Mouse (Mus musculus): Measurements from ENCODE around the gene Dnaaf3. TPM values are rescaled to one million over a fixed set of nuclear protein-coding genes. Genes with fewer than 3 reads are reported as not detected.

The Dnaaf3 gene
- polyA plus RNA-seq, 1 experiment from 2014 or later = 1.2 TPM

DNA sequence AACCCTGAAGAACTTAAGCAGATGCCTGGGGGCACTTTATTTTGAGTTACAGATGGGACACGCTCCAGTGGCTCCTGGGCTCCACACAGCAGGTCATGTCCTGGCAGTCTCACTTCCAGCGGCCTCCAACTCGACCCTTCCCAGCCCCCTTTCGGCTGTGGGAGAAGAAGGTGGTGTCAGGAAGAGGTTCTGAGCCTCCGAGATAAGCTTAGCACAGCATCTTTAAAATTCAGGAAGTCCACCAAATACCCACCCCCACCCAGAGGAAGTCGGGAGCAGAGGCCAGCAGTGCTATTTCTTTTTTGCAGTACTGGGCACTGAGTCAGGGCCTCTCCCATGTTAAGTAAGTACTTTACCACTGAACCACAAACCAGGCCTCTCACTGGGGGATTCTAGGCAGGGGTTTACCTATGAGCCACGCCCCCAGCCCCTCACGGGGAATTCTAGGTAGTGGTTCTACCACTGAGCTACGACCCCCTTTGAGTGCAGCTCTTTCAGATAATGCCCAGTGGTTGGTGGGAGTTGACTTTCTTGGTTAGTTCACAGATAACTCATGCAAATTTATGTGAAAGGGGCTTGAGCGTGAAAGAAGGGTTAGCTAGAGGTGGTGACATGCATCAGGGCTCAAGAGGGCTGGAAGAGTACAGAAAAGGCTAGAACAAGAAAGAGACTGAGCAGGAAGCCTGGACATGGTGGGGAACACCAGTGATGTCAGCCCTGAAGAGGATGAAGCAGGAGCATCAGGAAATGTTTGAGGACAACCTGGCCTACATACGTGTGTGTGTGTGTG, 27.4 kb downstream of the Dnaaf3 start:
- Histone ChIP-seq H3K27ac (ENCODE audit: low read depth, low read length) (no peak overlapping the region), H3K9me3 (ENCODE audit: control insufficient read depth, low read length) (no peaks in the 10 kb centered on the region), H3K4me3 (ENCODE audit: low read depth, low read length) (no peak overlapping the region), H3K27me3 (ENCODE audit: control insufficient read depth, insufficient read depth, low read length) (no peaks in the 10 kb centered on the region), H3K9ac (ENCODE audit: low read depth, low read length) (no peak overlapping the region), H3K4me1 (replicated peaks; ENCODE audit: control insufficient read depth, insufficient read depth, low read length) (no peaks in the 10 kb centered on the region), H3K36me3 (ENCODE audit: control insufficient read depth, insufficient read depth, low read length) (no peaks in the 10 kb centered on the region), H3K4me2 (replicated peaks; ENCODE audit: low read depth, low read length) (no peak overlapping the region)
- no peak for DNase-seq (ENCODE audit: low spot score)
- no peak for ATAC-seq (ENCODE audit: low FRiP score)
- WGBS = 59% methylated on average over 11 of the region's 11 CpGs

DNA sequence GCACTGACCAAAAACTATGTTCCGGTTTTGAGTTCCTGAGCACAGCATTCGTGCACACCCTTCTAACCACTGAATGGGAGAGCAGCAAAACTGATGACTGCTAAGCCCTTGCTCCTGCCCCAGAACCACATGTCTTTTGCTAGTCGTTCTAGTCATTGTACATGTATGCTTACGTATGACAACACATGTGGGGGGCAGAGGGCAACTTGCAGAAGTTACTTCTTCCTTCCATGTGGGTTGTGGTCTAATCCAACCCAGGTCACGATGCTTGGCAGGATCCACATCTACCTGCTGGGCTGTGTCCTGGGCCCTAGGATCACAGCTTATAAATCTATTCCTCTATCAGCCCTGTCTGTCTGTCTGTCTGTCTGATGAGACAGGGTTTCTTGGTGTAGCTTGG, 28.4 kb downstream of the Dnaaf3 start:
- WGBS = 92% methylated on average over 5 of the region's 5 CpGs
- Histone ChIP-seq H3K36me3 (ENCODE audit: control insufficient read depth, insufficient read depth, low read length) (no peaks in the 10 kb centered on the region), H3K9me3 (ENCODE audit: control insufficient read depth, low read length) (no peaks in the 10 kb centered on the region), H3K4me2 (replicated peaks; ENCODE audit: low read depth, low read length) (no peak overlapping the region), H3K4me1 (replicated peaks; ENCODE audit: control insufficient read depth, insufficient read depth, low read length) (peaks cover 8% of the 10 kb centered on the region), H3K9ac (ENCODE audit: low read depth, low read length) (no peak overlapping the region), H3K27me3 (ENCODE audit: control insufficient read depth, insufficient read depth, low read length) (no peaks in the 10 kb centered on the region), H3K4me3 (ENCODE audit: low read depth, low read length) (no peak overlapping the region), H3K27ac (ENCODE audit: low read depth, low read length) (no peak overlapping the region)
- ATAC-seq (ENCODE audit: low FRiP score) (no peak), DNase-seq (ENCODE audit: low spot score) (no peak)

DNA sequence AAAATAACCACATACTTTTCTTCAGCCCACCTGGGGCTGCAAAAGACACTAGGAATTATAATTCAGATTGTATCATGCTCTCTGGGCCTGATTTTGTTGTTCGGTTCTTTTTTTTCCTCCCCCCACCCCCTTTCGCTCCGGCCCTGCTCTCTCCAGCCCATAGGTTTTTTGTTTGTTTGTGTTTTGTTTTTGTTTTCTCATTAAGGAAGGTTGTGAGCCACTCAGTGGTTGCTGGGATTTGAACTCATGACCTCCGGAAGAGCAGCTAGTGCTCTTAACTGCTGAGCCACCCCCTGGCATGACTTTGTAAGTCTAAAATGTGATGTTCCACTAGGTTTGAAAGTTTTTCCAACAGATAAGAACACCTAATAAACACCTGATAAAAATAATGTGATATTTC, 29.2 kb downstream of the Dnaaf3 start:
- WGBS = 75% methylated on average over 4 of the region's 4 CpGs
- no peak for ATAC-seq (ENCODE audit: low FRiP score)
- Histone ChIP-seq H3K27me3 (ENCODE audit: control insufficient read depth, insufficient read depth, low read length) (no peaks in the 10 kb centered on the region), H3K4me1 (replicated peaks; ENCODE audit: control insufficient read depth, insufficient read depth, low read length) (peaks cover 9% of the 10 kb centered on the region), H3K9ac (ENCODE audit: low read depth, low read length) (no peak overlapping the region), H3K4me3 (ENCODE audit: low read depth, low read length) (no peak overlapping the region), H3K4me2 (replicated peaks; ENCODE audit: low read depth, low read length) (no peak overlapping the region), H3K36me3 (ENCODE audit: control insufficient read depth, insufficient read depth, low read length) (no peaks in the 10 kb centered on the region), H3K27ac (ENCODE audit: low read depth, low read length) (no peak overlapping the region), H3K9me3 (ENCODE audit: control insufficient read depth, low read length) (no peaks in the 10 kb centered on the region)
- no peak for DNase-seq (ENCODE audit: low spot score)

GRCm38 (mm10) chr7:4502421-4503090, 29.7 kb downstream of the Dnaaf3 start:
- Histone ChIP-seq H3K4me1 (replicated peaks; ENCODE audit: control insufficient read depth, insufficient read depth, low read length) (peaks cover 9% of the 10 kb centered on the region), H3K36me3 (ENCODE audit: control insufficient read depth, insufficient read depth, low read length) (no peaks in the 10 kb centered on the region), H3K4me2 (replicated peaks; ENCODE audit: low read depth, low read length) (peak overlapping the region; percentile 50), H3K27ac (ENCODE audit: low read depth, low read length) (no peak overlapping the region), H3K27me3 (ENCODE audit: control insufficient read depth, insufficient read depth, low read length) (no peaks in the 10 kb centered on the region), H3K9me3 (ENCODE audit: control insufficient read depth, low read length) (no peaks in the 10 kb centered on the region), H3K9ac (ENCODE audit: low read depth, low read length) (peak overlapping the region; percentile 17; the same call in 1 of the 2 replicates), H3K4me3 (ENCODE audit: low read depth, low read length) (peak overlapping the region; percentile 71)
- DNase-seq (ENCODE audit: low spot score) (peak; percentile 47), ATAC-seq (ENCODE audit: low FRiP score) (peak; percentile 22; the same call in 1 of the 2 replicates)
- whole genome bisulfite sequencing = 10% methylated on average over 14 of the region's 14 CpGs

DNA sequence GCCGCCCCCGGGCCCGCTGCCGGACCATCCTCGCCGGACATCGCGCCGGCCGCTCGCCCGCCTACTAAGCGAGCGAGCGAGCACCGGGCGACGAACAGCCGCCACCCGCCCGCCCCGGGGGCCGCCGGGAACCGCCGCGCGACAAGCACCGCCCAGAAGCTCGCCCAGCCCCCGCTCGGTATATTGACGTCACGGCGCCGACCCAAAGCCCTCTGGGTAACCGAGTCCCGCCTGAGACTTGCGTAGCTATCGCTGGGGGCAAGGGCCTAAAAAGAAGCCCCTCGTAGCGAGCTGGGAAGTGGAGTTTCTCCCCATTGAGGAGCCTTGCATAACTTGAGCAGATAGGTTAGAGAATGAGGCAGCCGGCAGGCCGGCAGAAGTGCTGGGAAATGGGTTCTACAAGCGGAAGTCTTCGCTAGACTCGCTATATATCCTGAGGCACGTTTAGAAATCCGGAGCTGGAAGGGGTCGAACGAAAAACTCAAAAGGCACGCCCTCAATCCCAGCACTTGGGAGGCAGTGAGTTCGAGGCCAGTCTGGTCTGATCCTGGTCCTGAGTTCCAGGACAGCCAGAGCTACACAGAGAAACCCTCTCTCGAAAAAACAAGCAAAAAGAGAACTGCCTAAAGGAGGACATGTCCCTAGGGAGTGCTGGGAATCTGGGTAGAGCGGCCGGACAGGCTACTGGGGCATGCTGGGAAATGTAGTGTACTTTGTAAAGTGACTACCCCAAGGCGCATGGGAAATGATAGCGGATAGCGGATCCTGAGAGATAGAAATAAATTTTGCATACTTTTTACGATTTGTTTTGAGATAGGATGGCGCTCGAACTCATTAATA, 30.5 kb downstream of the Dnaaf3 start, which contains the start of gene Ppp1r12c:
Gene Ppp1r12c (minus strand): TSS at position 123 of the 840 bp plus-strand sequence.
- DNase-seq (ENCODE audit: low spot score) (peak; percentile 93), ATAC-seq (ENCODE audit: low FRiP score) (peak; percentile 93)
- Histone ChIP-seq H3K36me3 (ENCODE audit: control insufficient read depth, insufficient read depth, low read length) (no peaks in the 10 kb centered on the region), H3K27me3 (ENCODE audit: control insufficient read depth, insufficient read depth, low read length) (no peaks in the 10 kb centered on the region), H3K27ac (ENCODE audit: low read depth, low read length) (peak within 1 kb of the TSS; percentile 76), H3K4me1 (replicated peaks; ENCODE audit: control insufficient read depth, insufficient read depth, low read length) (peaks cover 9% of the 10 kb centered on the region), H3K9me3 (ENCODE audit: control insufficient read depth, low read length) (no peaks in the 10 kb centered on the region), H3K4me3 (ENCODE audit: low read depth, low read length) (peak within 1 kb of the TSS; percentile 71), H3K9ac (ENCODE audit: low read depth, low read length) (peak within 1 kb of the TSS; percentile 86), H3K4me2 (replicated peaks; ENCODE audit: low read depth, low read length) (peak within 1 kb of the TSS; percentile 50)
- WGBS = under 1% methylated on average over 39 of the region's 62 CpGs

DNA sequence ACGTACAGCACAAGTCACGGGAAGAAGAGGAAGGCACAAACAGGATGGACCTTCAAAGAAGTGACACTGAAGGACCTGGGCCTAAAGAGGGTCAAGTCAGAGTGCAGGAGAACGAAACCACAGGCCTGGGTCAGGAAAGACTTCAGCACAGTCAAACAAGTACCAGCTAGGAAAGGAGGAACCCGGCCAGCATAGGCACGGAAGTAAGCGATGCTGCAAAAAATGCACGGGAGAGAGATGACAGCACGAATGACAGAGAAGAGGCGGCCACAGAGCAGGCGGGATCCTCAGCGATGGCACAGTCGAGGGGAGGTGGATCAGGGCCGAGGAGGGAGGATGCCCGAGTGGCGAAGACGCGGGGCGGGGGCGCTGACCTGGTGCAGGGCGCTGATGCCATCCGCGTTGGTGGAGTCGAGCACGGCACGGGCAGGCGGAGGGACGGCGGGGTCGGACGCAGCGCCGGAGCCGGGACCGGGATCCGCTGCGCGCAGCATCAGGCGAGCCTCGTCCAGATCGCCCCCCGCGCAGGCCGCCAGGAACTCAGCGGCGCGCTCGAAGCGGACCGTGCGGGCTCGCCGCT, 31.3 kb downstream of the Dnaaf3 start:
- H3K36me3 ChIP-seq (ENCODE audit: control insufficient read depth, insufficient read depth, low read length) = no peaks in the 10 kb centered on the region
- H3K9me3 ChIP-seq (ENCODE audit: control insufficient read depth, low read length) = no peaks in the 10 kb centered on the region
- H3K27me3 ChIP-seq (ENCODE audit: control insufficient read depth, insufficient read depth, low read length) = no peaks in the 10 kb centered on the region
- peak overlapping the region; percentile 76 for H3K27ac ChIP-seq (ENCODE audit: low read depth, low read length)
- peak overlapping the region; percentile 50 for H3K4me2 ChIP-seq (replicated peaks; ENCODE audit: low read depth, low read length)
- peak overlapping the region; percentile 86 for H3K9ac ChIP-seq (ENCODE audit: low read depth, low read length)
- ATAC-seq (ENCODE audit: low FRiP score) (peak; percentile 37), DNase-seq (ENCODE audit: low spot score) (peak; percentile 54)
- H3K4me1 ChIP-seq (replicated peaks; ENCODE audit: control insufficient read depth, insufficient read depth, low read length) = peaks cover 9% of the 10 kb centered on the region
- H3K4me3 ChIP-seq (ENCODE audit: low read depth, low read length) = peak overlapping the region; percentile 71
- WGBS = under 1% methylated on average over 41 of the region's 52 CpGs

- Histone ChIP-seq H3K4me3 (ENCODE audit: low read depth, low read length) (no peak overlapping the region), H3K4me2 (replicated peaks; ENCODE audit: low read depth, low read length) (0 out of 2 replicates have a peak overlapping the region, but pooled peaks have one; percentile 6), H3K4me1 (replicated peaks; ENCODE audit: control insufficient read depth, insufficient read depth, low read length) (peaks cover 9% of the 10 kb centered on the region), H3K27ac (ENCODE audit: low read depth, low read length) (no peak overlapping the region), H3K9ac (ENCODE audit: low read depth, low read length) (0 out of 2 replicates have a peak overlapping the region, but pooled peaks have one; percentile 20), H3K27me3 (ENCODE audit: control insufficient read depth, insufficient read depth, low read length) (no peaks in the 10 kb centered on the region), H3K9me3 (ENCODE audit: control insufficient read depth, low read length) (no peaks in the 10 kb centered on the region), H3K36me3 (ENCODE audit: control insufficient read depth, insufficient read depth, low read length) (peaks cover 2% of the 10 kb centered on the region; the same call in 1 of the 2 replicates)
- DNase-seq (ENCODE audit: low spot score) (no peak), ATAC-seq (ENCODE audit: low FRiP score) (no peak)
- WGBS = 89% methylated on average over 4 of the region's 4 CpGs
Observed at GRCm38 (mm10) chr7:4499034-4499433, 33.2 kb downstream of the Dnaaf3 start.

- Histone ChIP-seq H3K27ac (ENCODE audit: low read depth, low read length) (no peak overlapping the region), H3K4me1 (replicated peaks; ENCODE audit: control insufficient read depth, insufficient read depth, low read length) (peaks cover 9% of the 10 kb centered on the region), H3K4me2 (replicated peaks; ENCODE audit: low read depth, low read length) (no peak overlapping the region), H3K36me3 (ENCODE audit: control insufficient read depth, insufficient read depth, low read length) (peaks cover 2% of the 10 kb centered on the region; the same call in 1 of the 2 replicates), H3K9me3 (ENCODE audit: control insufficient read depth, low read length) (no peaks in the 10 kb centered on the region), H3K4me3 (ENCODE audit: low read depth, low read length) (no peak overlapping the region), H3K27me3 (ENCODE audit: control insufficient read depth, insufficient read depth, low read length) (no peaks in the 10 kb centered on the region), H3K9ac (ENCODE audit: low read depth, low read length) (no peak overlapping the region)
- DNase-seq (ENCODE audit: low spot score) (peak; percentile 77), ATAC-seq (ENCODE audit: low FRiP score) (peak; percentile 61)
- 24% methylated on average over 9 of the region's 9 CpGs for WGBS
Observed at GRCm38 (mm10) chr7:4498251-4498650, 34.0 kb downstream of the Dnaaf3 start.
